In genomic region chr1:132469519-132469918, GRCm38 (mm10) we compare ENCODE assay signal across 11 mouse cellular contexts. TPM values are rescaled to one million over a fixed set of nuclear protein-coding genes. Genes with fewer than 3 reads are reported as not detected.
DNase-seq lines count a peak whose midpoint lies in the region; ATAC-seq and TF ChIP-seq lines count a peak whose summit lies in the region.
"Had no signal": no experiment of that assay in that cellular context is flagged by ENCODE, and none has a peak within 500 bp of the region (broad histone marks: within the 10 kb centered on the region; RNA-seq: fewer than 3 reads in every experiment).

No protein-coding gene starts in this region.

- no peak overlapping the region for H3K27ac ChIP-seq in hindbrain, postnatal 0 days
- no peak overlapping the region for H3K27ac ChIP-seq in hindbrain, embryonic 16.5 days (ENCODE audit: low read depth, low read length)
- no peak overlapping the region for H3K27ac ChIP-seq in lung, postnatal 0 days (ENCODE audit: low read length)
- H3K27ac ChIP-seq: embryonic facial prominence, embryonic 10.5 days; hindbrain, embryonic 15.5 days had no signal

- peaks cover 5% of the 10 kb centered on the region for H3K36me3 ChIP-seq in hindbrain, postnatal 0 days (ENCODE audit: insufficient read depth, low read length)
- peaks cover 2% of the 10 kb centered on the region for H3K36me3 ChIP-seq in hindbrain, embryonic 16.5 days (ENCODE audit: control insufficient read depth, insufficient read depth, low read length)
- H3K36me3 ChIP-seq in lung, postnatal 0 days (ENCODE audit: insufficient read depth, low read length), result peaks cover under 1% of the 10 kb centered on the region; the same call in 1 of the 2 replicates

- TF ChIP-seq CTCF in hindbrain, postnatal 0 days (IDR thresholded peaks at IDR 0.05; ENCODE audit: low read depth), result peak; percentile 33; the same call in 1 of the 2 replicates
- TF ChIP-seq CTCF in lung, postnatal 0 days (IDR thresholded peaks at IDR 0.05), result peak; percentile 34; the same call in 1 of the 2 replicates
- TF ChIP-seq CTCF in Patski (IDR thresholded peaks at IDR 0.05), result peak; percentile 41

- no peak for DNase-seq in hindbrain, postnatal 0 days (ENCODE audit: low spot score)
- DNase-seq in lung, postnatal 0 days (ENCODE audit: low spot score), result no peak
- no peak for DNase-seq in lung, postnatal 25 days (ENCODE audit: low spot score)
- DNase-seq in Patski (ENCODE audit: low read depth, low spot score), result no peak
- no peak for DNase-seq in urinary bladder, adult 2 months (ENCODE audit: low spot score)
- DNase-seq in spleen, postnatal 10 days (ENCODE audit: low spot score in 2 of 2), result no peak
- DNase-seq: cerebellum, adult 9-10 months had no signal

- in situ Hi-C loops in Patski (cut with MboI; ENCODE audit: low pct_unique_long_range_greater_than_20kb), result no loop called here

- no peak overlapping the region for H3K9ac ChIP-seq in hindbrain, postnatal 0 days (replicated peaks; ENCODE audit: low read length)
- H3K9ac ChIP-seq in hindbrain, embryonic 16.5 days (ENCODE audit: low read depth, low read length), result no peak overlapping the region
- H3K9ac ChIP-seq in lung, postnatal 0 days (replicated peaks; ENCODE audit: low read depth), result no peak overlapping the region
- H3K9ac ChIP-seq: hindbrain, embryonic 15.5 days had no signal

- H3K27me3 ChIP-seq in hindbrain, postnatal 0 days (ENCODE audit: insufficient read depth, low read length), result no peaks in the 10 kb centered on the region
- no peaks in the 10 kb centered on the region for H3K27me3 ChIP-seq in hindbrain, embryonic 16.5 days (replicated peaks; ENCODE audit: control insufficient read depth, insufficient read depth, low read length)
- no peaks in the 10 kb centered on the region for H3K27me3 ChIP-seq in lung, postnatal 0 days (replicated peaks; ENCODE audit: insufficient read depth, low read length)
- no peaks in the 10 kb centered on the region for H3K27me3 ChIP-seq in Patski
- H3K27me3 ChIP-seq: CH12.LX; hindbrain, embryonic 15.5 days had no signal

- POLR2A ChIA-PET in Patski (lab: Charles Lee), result no interaction called here

- no peak for ATAC-seq in hindbrain, postnatal 0 days
- ATAC-seq in hindbrain, embryonic 16.5 days, result no peak
- ATAC-seq in lung, postnatal 0 days, result no peak
- no peak for ATAC-seq in Patski

- 93% methylated on average over 7 of the region's 7 CpGs for WGBS in hindbrain, postnatal 0 days
- WGBS in hindbrain, embryonic 16.5 days, result 92% methylated on average over 7 of the region's 7 CpGs
- WGBS in lung, postnatal 0 days, result 88% methylated on average over 7 of the region's 7 CpGs

- no peak overlapping the region for H3K4me3 ChIP-seq in hindbrain, postnatal 0 days (ENCODE audit: low read length)
- H3K4me3 ChIP-seq in hindbrain, embryonic 16.5 days (ENCODE audit: low read length), result no peak overlapping the region
- H3K4me3 ChIP-seq in lung, postnatal 0 days (ENCODE audit: low read depth, low read length), result no peak overlapping the region
- H3K4me3 ChIP-seq: embryonic facial prominence, embryonic 10.5 days; hindbrain, embryonic 15.5 days had no signal

- no peaks in the 10 kb centered on the region for H3K9me3 ChIP-seq in hindbrain, postnatal 0 days (ENCODE audit: low read length)
- H3K9me3 ChIP-seq in hindbrain, embryonic 16.5 days (ENCODE audit: control insufficient read depth, low read length), result no peaks in the 10 kb centered on the region
- H3K9me3 ChIP-seq in lung, postnatal 0 days (ENCODE audit: low read length), result no peaks in the 10 kb centered on the region
- H3K9me3 ChIP-seq: embryonic facial prominence, embryonic 10.5 days; hindbrain, embryonic 15.5 days had no signal

- H3K4me1 ChIP-seq in hindbrain, postnatal 0 days (ENCODE audit: insufficient read depth, low read length), result no peaks in the 10 kb centered on the region
- no peaks in the 10 kb centered on the region for H3K4me1 ChIP-seq in hindbrain, embryonic 16.5 days (ENCODE audit: control insufficient read depth, insufficient read depth, low read depth, low read length)
- no peaks in the 10 kb centered on the region for H3K4me1 ChIP-seq in lung, postnatal 0 days (ENCODE audit: insufficient read depth, low read depth, low read length)
- H3K4me1 ChIP-seq: hindbrain, embryonic 15.5 days had no signal

- TF ChIP-seq EP300 in lung, postnatal 0 days (IDR thresholded peaks at IDR 0.05), result no peak

- CTCF ChIA-PET in Patski (lab: Charles Lee), result interaction anchor here (1.2 kb wide), 1 partner anchor 12 kb away, joined by 4 read pairs; no protein-coding TSS in a partner anchor

- no peak overlapping the region for H3K4me2 ChIP-seq in hindbrain, postnatal 0 days (ENCODE audit: low read depth, low read length)
- no peak overlapping the region for H3K4me2 ChIP-seq in hindbrain, embryonic 16.5 days (ENCODE audit: low read length)
- no peak overlapping the region for H3K4me2 ChIP-seq in lung, postnatal 0 days (replicated peaks; ENCODE audit: low read depth, low read length)
- H3K4me2 ChIP-seq: hindbrain, embryonic 15.5 days had no signal

RNA-seq across cellular contexts. Expression of gene Rbbp5, which starts 7.6 kb away (rescaled TPM):
- 22.4 and 27.7 TPM in 2 replicates for total RNA-seq in hindbrain, postnatal 0 days (2014; rRNA removed)
- 23.8 and 24.2 TPM in 2 replicates for polyA plus RNA-seq in hindbrain, postnatal 0 days (2015; fragmentation: Nextera tagmentation; extraction: Ambion mirVana)
- polyA plus RNA-seq in hindbrain, embryonic 16.5 days (2015; fragmentation: Nextera tagmentation; extraction: Ambion mirVana), result 36.4 and 45.2 TPM in 2 replicates
- polyA plus RNA-seq in lung, postnatal 0 days (2015; fragmentation: Nextera tagmentation; extraction: Ambion mirVana), result 16.5 and 18.6 TPM in 2 replicates
- polyA plus RNA-seq in Patski (2021), result 41.0 TPM
- 29.5 and 31.6 TPM in 2 replicates for polyA plus RNA-seq in urinary bladder, adult 2 months (2012; rRNA removed)

RNA-seq across cellular contexts. Expression of gene Tmem81, which starts 36.5 kb away (rescaled TPM):
- 2.8 and 3.0 TPM in 2 replicates for total RNA-seq in hindbrain, postnatal 0 days (2014; rRNA removed)
- 0.74 and 0.78 TPM in 2 replicates for polyA plus RNA-seq in hindbrain, postnatal 0 days (2015; fragmentation: Nextera tagmentation; extraction: Ambion mirVana)
- polyA plus RNA-seq in hindbrain, embryonic 16.5 days (2015; fragmentation: Nextera tagmentation; extraction: Ambion mirVana), result 0.56 and 0.95 TPM in 2 replicates
- 1.3 and 1.7 TPM in 2 replicates for polyA plus RNA-seq in lung, postnatal 0 days (2015; fragmentation: Nextera tagmentation; extraction: Ambion mirVana)
- polyA plus RNA-seq in Patski (2021), result 7.7 TPM
- polyA plus RNA-seq in urinary bladder, adult 2 months (2012; rRNA removed), result 6.3 and 6.5 TPM in 2 replicates

RNA-seq across cellular contexts. Expression of gene Dstyk, which starts 52.2 kb away (rescaled TPM):
- 21.3 and 31.8 TPM in 2 replicates for total RNA-seq in hindbrain, postnatal 0 days (2014; rRNA removed)
- 5.7 and 6.2 TPM in 2 replicates for polyA plus RNA-seq in hindbrain, postnatal 0 days (2015; fragmentation: Nextera tagmentation; extraction: Ambion mirVana)
- 7.9 and 9.7 TPM in 2 replicates for polyA plus RNA-seq in hindbrain, embryonic 16.5 days (2015; fragmentation: Nextera tagmentation; extraction: Ambion mirVana)
- 12.2 and 14.4 TPM in 2 replicates for polyA plus RNA-seq in lung, postnatal 0 days (2015; fragmentation: Nextera tagmentation; extraction: Ambion mirVana)
- polyA plus RNA-seq in Patski (2021), result 26.8 TPM
- polyA plus RNA-seq in urinary bladder, adult 2 months (2012; rRNA removed), result 20.2 and 20.8 TPM in 2 replicates
